In the genomic region with DNA sequence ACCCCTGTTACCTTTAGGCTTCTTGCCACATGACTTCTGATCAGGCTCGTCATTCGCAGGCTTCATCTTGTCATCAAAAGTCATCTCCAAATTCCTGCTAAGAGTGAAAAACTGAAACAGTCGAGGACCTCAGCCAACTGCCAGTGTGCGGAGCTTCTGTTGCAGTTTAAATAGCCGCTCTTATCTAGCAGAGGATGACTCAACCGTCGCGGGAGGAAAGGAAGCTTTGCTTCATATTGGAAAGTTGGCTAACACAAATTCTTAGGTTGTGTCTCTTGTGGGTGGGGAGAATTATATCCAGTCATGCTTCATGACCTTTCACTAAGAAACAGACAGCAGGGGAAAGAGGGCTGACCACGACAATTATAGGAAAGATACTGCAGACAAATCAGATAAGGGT, we compare ENCODE assay signal across 20 mouse cellular contexts. TPM values are rescaled to one million over a fixed set of nuclear protein-coding genes. Genes with fewer than 3 reads are reported as not detected.
DNase-seq lines count a peak whose midpoint lies in the region; ATAC-seq and TF ChIP-seq lines count a peak whose summit lies in the region.
"Had no signal": no experiment of that assay in that cellular context is flagged by ENCODE, and none has a peak within 500 bp of the region (broad histone marks: within the 10 kb centered on the region; RNA-seq: fewer than 3 reads in every experiment).

A gene (minus strand): TSS at position 142 of the 400 bp plus-strand sequence.

- H3K4me3 ChIP-seq in lung, postnatal 0 days (ENCODE audit: low read depth, low read length) = no peak within 1 kb of the TSS
- peak within 1 kb of the TSS; percentile 51 for H3K4me3 ChIP-seq in bone marrow, adult 2 months (replicated peaks; ENCODE audit: control insufficient read depth, low read depth, low read length)
- no peak within 1 kb of the TSS for H3K4me3 ChIP-seq in myocyte
- no peak within 1 kb of the TSS for H3K4me3 ChIP-seq in stomach, postnatal 0 days (ENCODE audit: low read depth, low read length)
- H3K4me3 ChIP-seq: embryonic facial prominence, embryonic 13.5 days; heart, embryonic 13.5 days; hindbrain, embryonic 12.5 days had no signal

- no peak within 1 kb of the TSS for H3K4me2 ChIP-seq in lung, postnatal 0 days (replicated peaks; ENCODE audit: low read depth, low read length)
- peak within 1 kb of the TSS; percentile 62 for H3K4me2 ChIP-seq in myocyte (ENCODE audit: low read depth)
- H3K4me2 ChIP-seq in stomach, postnatal 0 days (replicated peaks; ENCODE audit: low read depth) = no peak within 1 kb of the TSS
- H3K4me2 ChIP-seq: embryonic facial prominence, embryonic 13.5 days; heart, embryonic 13.5 days; hindbrain, embryonic 12.5 days; lung, embryonic 14.5 days; midbrain, embryonic 11.5 days had no signal

- ATAC-seq in lung, postnatal 0 days = no peak
- no peak for ATAC-seq in stomach, postnatal 0 days (ENCODE audit: low FRiP score, low TSS enrichment)
- ATAC-seq: intestine, embryonic 16.5 days had no signal

- no peaks in the 10 kb centered on the region for H3K9me3 ChIP-seq in lung, postnatal 0 days (ENCODE audit: low read length)
- H3K9me3 ChIP-seq in stomach, postnatal 0 days (ENCODE audit: control insufficient read depth, low read length) = no peaks in the 10 kb centered on the region
- H3K9me3 ChIP-seq: embryonic facial prominence, embryonic 13.5 days; hindbrain, embryonic 12.5 days had no signal

- TF ChIP-seq EP300 in lung, postnatal 0 days (IDR thresholded peaks at IDR 0.05) = no peak
- no peak for TF ChIP-seq EP300 in stomach, postnatal 0 days (optimal IDR thresholded peaks at IDR 0.05)

- TF ChIP-seq CTCF in lung, postnatal 0 days (IDR thresholded peaks at IDR 0.05) = no peak
- TF ChIP-seq CTCF in bone marrow, adult 2 months (IDR thresholded peaks at IDR 0.05; ENCODE audit: control insufficient read depth, insufficient read depth, low read length) = no peak
- no peak for TF ChIP-seq CTCF in stomach, postnatal 0 days (IDR thresholded peaks at IDR 0.05; ENCODE audit: low read depth)

- no peak within 1 kb of the TSS for H3ac ChIP-seq in myocyte (ENCODE audit: control insufficient read depth, insufficient read length)

- no peak within 1 kb of the TSS for H3K9ac ChIP-seq in lung, postnatal 0 days (replicated peaks; ENCODE audit: low read depth)
- H3K9ac ChIP-seq in stomach, postnatal 0 days (ENCODE audit: low read length) = no peak within 1 kb of the TSS
- H3K9ac ChIP-seq: embryonic facial prominence, embryonic 13.5 days; heart, embryonic 13.5 days; hindbrain, embryonic 12.5 days; lung, embryonic 14.5 days had no signal

- no peak within 1 kb of the TSS for H3K27ac ChIP-seq in lung, postnatal 0 days (ENCODE audit: low read length)
- peak within 1 kb of the TSS; percentile 33; the same call in 1 of the 2 replicates for H3K27ac ChIP-seq in bone marrow, adult 2 months (ENCODE audit: control insufficient read depth, insufficient read depth, low read depth, low read length, poor library complexity)
- no peak within 1 kb of the TSS for H3K27ac ChIP-seq in stomach, postnatal 0 days (replicated peaks)
- H3K27ac ChIP-seq: embryonic facial prominence, embryonic 13.5 days; heart, embryonic 13.5 days; hindbrain, embryonic 12.5 days had no signal

- H3K36me3 ChIP-seq in lung, postnatal 0 days (ENCODE audit: insufficient read depth, low read length) = no peaks in the 10 kb centered on the region
- H3K36me3 ChIP-seq in myocyte (ENCODE audit: control insufficient read depth, insufficient read depth) = no peaks in the 10 kb centered on the region
- no peaks in the 10 kb centered on the region for H3K36me3 ChIP-seq in stomach, postnatal 0 days (ENCODE audit: control insufficient read depth, insufficient read depth, low read length)
- H3K36me3 ChIP-seq: embryonic facial prominence, embryonic 13.5 days; heart, embryonic 13.5 days; hindbrain, embryonic 12.5 days had no signal

- peak; percentile 21 to 48 for DNase-seq in adrenal gland, adult (ENCODE audit: inconsistent age in 2 of 2, low spot score in 1 of 2)
- no peak for DNase-seq in adrenal gland, postnatal 10 days
- peak; percentile 41 for DNase-seq in lung, postnatal 0 days (ENCODE audit: low spot score)
- no peak for DNase-seq in lung, postnatal 14 days
- DNase-seq in kidney, adult 11 months = no peak
- DNase-seq in stomach, postnatal 0 days (ENCODE audit: low spot score) = no peak
- DNase-seq: cerebellum, adult 18-20 months; kidney, postnatal 10 days; layer of hippocampus, adult 9-11 months; lung, embryonic 14.5 days; right cerebral cortex, postnatal 4 days had no signal

- no peak for TF ChIP-seq POLR2A in bone marrow, adult 2 months (IDR thresholded peaks at IDR 0.05; ENCODE audit: borderline replicate concordance, control insufficient read depth, low read depth, low read length)
- TF ChIP-seq POLR2A in myocyte (IDR thresholded peaks at IDR 0.05; ENCODE audit: insufficient read length, low read depth) = no peak

- 56% methylated on average over 9 of the region's 9 CpGs for WGBS in lung, postnatal 0 days
- WGBS in bone marrow, adult 2 months = 42% methylated on average over 9 of the region's 9 CpGs
- 65% methylated on average over 9 of the region's 9 CpGs for WGBS in stomach, postnatal 0 days

- no peaks in the 10 kb centered on the region for H3K4me1 ChIP-seq in lung, postnatal 0 days (ENCODE audit: insufficient read depth, low read depth, low read length)
- H3K4me1 ChIP-seq in bone marrow, adult 2 months (ENCODE audit: control insufficient read depth, insufficient read depth, low read length) = no peaks in the 10 kb centered on the region; the same call in 1 of the 2 replicates
- no peaks in the 10 kb centered on the region for H3K4me1 ChIP-seq in stomach, postnatal 0 days (replicated peaks; ENCODE audit: control insufficient read depth, insufficient read depth)
- H3K4me1 ChIP-seq: embryonic facial prominence, embryonic 13.5 days; hindbrain, embryonic 12.5 days had no signal

- no peaks in the 10 kb centered on the region for H3K79me2 ChIP-seq in myocyte (ENCODE audit: control insufficient read depth, insufficient read depth)

- H3K27me3 ChIP-seq in lung, postnatal 0 days (replicated peaks; ENCODE audit: insufficient read depth, low read length) = no peaks in the 10 kb centered on the region
- H3K27me3 ChIP-seq in myocyte (ENCODE audit: control insufficient read depth, insufficient read depth, insufficient read length) = no peaks in the 10 kb centered on the region
- H3K27me3 ChIP-seq in stomach, postnatal 0 days (ENCODE audit: control insufficient read depth, insufficient read depth, low read length) = no peaks in the 10 kb centered on the region
- H3K27me3 ChIP-seq: embryonic facial prominence, embryonic 13.5 days; heart, embryonic 13.5 days; hindbrain, embryonic 12.5 days had no signal

TF ChIP-seq in myocyte, 11 proteins besides CTCF, POLR2A, EP300 and RAD21:
- TF ChIP-seq E2F4 (IDR thresholded peaks at IDR 0.05; ENCODE audit: insufficient read depth) = peak; percentile 16
- TF ChIP-seq CEBPB (IDR thresholded peaks at IDR 0.05; ENCODE audit: insufficient read depth, poor library complexity, severe bottlenecking) = 0 out of 2 replicates have a peak, but pooled peaks have one; percentile 47
- TF ChIP-seq MAX (IDR thresholded peaks at IDR 0.05; ENCODE audit: low read depth) = no peak
- TF ChIP-seq REST (IDR thresholded peaks at IDR 0.05; ENCODE audit: insufficient read depth, insufficient read length) = no peak

RNA-seq across cellular contexts. Expression of the gene that starts here (rescaled TPM):
- under 1 TPM in 1 of 2 experiments, not detected in 1; 0.09 TPM for total RNA-seq in adrenal gland, postnatal 10 days (2021)
- polyA plus RNA-seq in lung, postnatal 0 days (2015; fragmentation: Nextera tagmentation; extraction: Ambion mirVana) = 2.7 and 4.3 TPM in 2 replicates
- 7.5 and 12.6 TPM in 2 replicates for polyA plus RNA-seq in bone marrow, adult 2 months (2011; ENCODE audit: insufficient read depth, insufficient read length, low replicate concordance, missing spikeins)
- polyA plus RNA-seq in myocyte (2012; fragmentation: generic; extraction: Trizol) = 0.11 TPM
- polyA plus RNA-seq in stomach, postnatal 0 days (2015; fragmentation: Nextera tagmentation; extraction: Ambion mirVana) = 0.08 and 0.22 TPM in 2 replicates
- total RNA-seq: left cerebral cortex, postnatal 10 days had no signal
- polyA plus RNA-seq: embryonic facial prominence, embryonic 13.5 days; forebrain, embryonic 11.5 days; hindbrain, embryonic 12.5 days; midbrain, embryonic 11.5 days had no signal

Comparison
In these comparisons a context has a peak if more than half of its experiments do, and no peak if none do; other contexts are left out.
1. DNase-seq: peak in adrenal gland, adult (2 of 2) and lung, postnatal 0 days (single experiment); none in adrenal gland, postnatal 10 days (single experiment), lung, postnatal 14 days (single experiment), kidney, adult 11 months (single experiment) and stomach, postnatal 0 days (single experiment).